In the genomic region with DNA sequence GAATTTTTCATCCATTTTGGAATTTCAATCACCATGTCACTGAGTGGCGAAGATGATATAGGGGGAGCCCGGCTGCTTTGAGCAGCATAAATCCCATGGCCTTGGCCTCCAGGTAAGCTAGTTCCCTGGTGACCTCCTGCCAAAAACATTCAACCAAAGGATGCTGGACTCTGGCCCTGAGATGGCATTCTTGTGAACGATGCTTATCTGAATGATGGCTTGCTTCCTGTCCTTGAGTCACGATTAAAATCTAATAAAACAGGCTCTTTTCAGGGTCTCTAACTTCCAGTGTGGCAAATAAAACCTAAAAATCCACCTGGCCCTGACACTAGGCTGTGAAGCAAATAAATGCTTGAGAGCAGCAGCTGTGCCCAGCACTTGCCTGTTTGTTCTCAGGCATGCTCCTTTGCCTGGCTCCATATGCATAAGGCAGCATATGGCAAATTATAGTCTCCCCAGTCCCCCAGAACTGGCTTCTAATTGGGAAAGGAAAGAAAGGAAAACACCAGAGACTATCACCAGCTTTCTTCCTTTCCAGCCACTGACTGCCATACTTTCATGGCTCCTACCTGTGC, we compare ENCODE assay signal across 18 mouse cellular contexts.
"Had no signal": no experiment of that assay in that cellular context is flagged by ENCODE, and none has a peak within 500 bp of the region (broad histone marks: within the 10 kb centered on the region; RNA-seq: fewer than 3 reads in every experiment).

No protein-coding gene starts in this region.

- ATAC-seq: liver, postnatal 0 days; lung, postnatal 0 days; midbrain, embryonic 15.5 days had no signal

- H3K4me1 ChIP-seq: limb, embryonic 12.5 days; limb, embryonic 15.5 days; midbrain, embryonic 12.5 days; midbrain, embryonic 15.5 days; neural tube, embryonic 13.5 days had no signal

- H3K27me3 ChIP-seq: limb, embryonic 12.5 days; limb, embryonic 15.5 days; midbrain, embryonic 12.5 days; midbrain, embryonic 15.5 days; neural tube, embryonic 13.5 days had no signal

- H3K4me3 ChIP-seq: limb, embryonic 12.5 days; limb, embryonic 15.5 days; midbrain, embryonic 12.5 days; midbrain, embryonic 15.5 days; neural tube, embryonic 13.5 days had no signal

- H3K27ac ChIP-seq: limb, embryonic 12.5 days; limb, embryonic 15.5 days; liver, embryonic 14.5 days; macrophage; midbrain, embryonic 12.5 days; midbrain, embryonic 15.5 days; neural tube, embryonic 13.5 days had no signal

- H3K9me3 ChIP-seq: limb, embryonic 12.5 days; limb, embryonic 15.5 days; midbrain, embryonic 12.5 days; midbrain, embryonic 15.5 days; neural tube, embryonic 13.5 days had no signal

- DNase-seq: kidney, postnatal 14 days; kidney, postnatal 4 days; left cerebral cortex, postnatal 4 days; liver, postnatal 0 days; lung, embryonic 14.5 days; retina, postnatal 1 day; right cerebral cortex, postnatal 25 days; thymus, adult 18-20 months; thymus, postnatal 36 days had no signal

- H3K9ac ChIP-seq: limb, embryonic 12.5 days; limb, embryonic 15.5 days; liver, embryonic 14.5 days; liver, postnatal 0 days; lung, embryonic 14.5 days; midbrain, embryonic 12.5 days; midbrain, embryonic 15.5 days; neural tube, embryonic 13.5 days had no signal

- H3K36me3 ChIP-seq: limb, embryonic 12.5 days; limb, embryonic 15.5 days; midbrain, embryonic 12.5 days; midbrain, embryonic 15.5 days; neural tube, embryonic 13.5 days had no signal

- H3K4me2 ChIP-seq: limb, embryonic 12.5 days; limb, embryonic 15.5 days; liver, embryonic 11.5 days; lung, embryonic 14.5 days; midbrain, embryonic 12.5 days; midbrain, embryonic 15.5 days; neural tube, embryonic 13.5 days had no signal
